Mouse (Mus musculus) T-helper 17 cell (primary cell): ENCODE measurements around the gene Tldc2.

Experiments used
- in situ Hi-C, 2 experiments: fragments of 300-600 bp; cut with MboI, MseI; formaldehyde crosslinking; loops; 1 replicate in 1 of 2; 2 replicates in 1 of 2; pipeline ENCODE4 v1.15.1; 2025; ENCODE audit warnings: high pct_unique_total_duplicates in 2 of 2

The Tldc2 gene

GRCm38 (mm10) chr2:157077641-157078058 is 9.2 kb upstream of the Tldc2 start:
- in situ Hi-C loops = loop anchor here in 1 of 2 experiments (10.0 kb wide), 1 partner anchor 1033 kb away; no protein-coding TSS in a partner anchor

GRCm38 (mm10) chr2:157078059-157078792 is 8.6 kb upstream of the Tldc2 start:
- in situ Hi-C loops = loop anchor here in 1 of 2 experiments (10.0 kb wide), 1 partner anchor 1033 kb away; no protein-coding TSS in a partner anchor

- in situ Hi-C loops = loop anchor here in 1 of 2 experiments (10.0 kb wide), 1 partner anchor 1034 kb away; no protein-coding TSS in a partner anchor
Observed at GRCm38 (mm10) chr2:157078793-157079700, 7.8 kb upstream of the Tldc2 start, which contains the start of gene Soga1. Gene Soga1 (minus strand): TSS chr2:157079254.

- in situ Hi-C loops = loop anchor here in 1 of 2 experiments (10.0 kb wide), 1 partner anchor 1035 kb away; no protein-coding TSS in a partner anchor
Observed at GRCm38 (mm10) chr2:157079701-157080180, 7.1 kb upstream of the Tldc2 start.

GRCm38 (mm10) chr2:157081331-157081730 is 5.5 kb upstream of the Tldc2 start:
- in situ Hi-C loops = no loop called here

DNA sequence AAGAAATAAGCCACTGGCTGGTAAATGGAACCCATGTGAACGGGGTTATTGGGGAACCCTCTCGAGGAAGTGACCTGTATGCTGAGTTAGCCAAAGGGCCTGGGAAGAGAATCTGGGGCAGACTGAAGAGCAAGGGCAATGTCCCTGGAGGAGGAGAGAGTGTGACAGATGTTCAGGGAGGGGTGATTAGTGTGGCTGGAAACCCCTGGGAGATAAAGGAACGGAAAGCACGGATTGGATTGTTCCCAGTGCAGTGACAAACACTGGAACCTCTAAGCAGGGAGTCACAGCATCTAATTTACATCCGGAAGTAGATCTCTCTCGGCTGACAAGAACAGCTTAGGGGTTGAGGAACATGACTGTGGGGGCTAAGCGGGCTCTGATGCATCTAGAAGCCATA is 4.9 kb upstream of the Tldc2 start:
- in situ Hi-C loops = no loop called here

GRCm38 (mm10) chr2:157084831-157085585 is 1.8 kb upstream of the Tldc2 start:
- in situ Hi-C loops = loop anchor here in 1 of 2 experiments (5.0 kb wide), 1 partner anchor 812 kb away; no protein-coding TSS in a partner anchor

GRCm38 (mm10) chr2:157087536-157088317 is 872 bp downstream of the Tldc2 start:
- in situ Hi-C loops = loop anchor here in 1 of 2 experiments (5.0 kb wide), 1 partner anchor 810 kb away; no protein-coding TSS in a partner anchor

- in situ Hi-C loops = no loop called here
Observed at GRCm38 (mm10) chr2:157092024-157092423, 5.2 kb downstream of the Tldc2 start.

DNA sequence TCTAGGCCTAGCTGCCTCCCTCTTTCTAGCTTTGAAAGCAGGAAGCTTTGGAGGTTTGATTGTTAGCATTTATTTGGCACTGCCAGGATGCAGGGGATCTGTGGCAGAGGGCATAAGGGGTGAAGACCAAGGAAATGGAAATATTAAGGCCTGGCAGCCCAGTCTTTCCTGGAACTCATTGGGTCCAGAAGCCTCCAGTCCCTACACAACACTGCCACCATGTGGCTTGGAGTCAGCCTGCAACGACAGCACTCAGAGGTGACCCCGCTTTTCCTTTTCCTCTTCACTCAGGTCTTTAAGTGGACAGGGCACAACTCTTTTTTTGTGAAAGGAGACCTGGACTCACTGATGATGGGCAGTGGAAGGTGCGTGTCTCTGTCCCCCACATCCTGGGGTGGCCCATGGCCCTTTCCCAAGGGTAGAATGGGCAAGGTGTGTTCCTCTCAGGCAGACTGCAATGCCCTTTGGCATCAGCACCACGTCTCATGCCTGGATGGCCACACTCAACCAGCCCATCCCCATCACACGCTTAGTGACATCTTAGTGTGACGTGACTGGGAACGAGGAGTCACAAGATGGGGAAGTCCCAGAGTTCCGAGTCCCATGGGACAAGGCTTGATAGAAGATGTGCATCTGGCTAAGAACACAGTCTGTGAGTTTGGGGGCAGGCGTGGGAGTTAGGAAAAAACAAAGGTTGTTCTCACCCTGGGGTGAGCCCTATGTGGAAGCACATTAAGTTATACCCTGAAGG is 8.3 kb downstream of the Tldc2 start:
- in situ Hi-C loops = no loop called here

- in situ Hi-C loops = no loop called here
Observed at GRCm38 (mm10) chr2:157099532-157100318, 12.9 kb downstream of the Tldc2 start.

GRCm38 (mm10) chr2:157100319-157100605 is 13.4 kb downstream of the Tldc2 start:
- in situ Hi-C loops = no loop called here

DNA sequence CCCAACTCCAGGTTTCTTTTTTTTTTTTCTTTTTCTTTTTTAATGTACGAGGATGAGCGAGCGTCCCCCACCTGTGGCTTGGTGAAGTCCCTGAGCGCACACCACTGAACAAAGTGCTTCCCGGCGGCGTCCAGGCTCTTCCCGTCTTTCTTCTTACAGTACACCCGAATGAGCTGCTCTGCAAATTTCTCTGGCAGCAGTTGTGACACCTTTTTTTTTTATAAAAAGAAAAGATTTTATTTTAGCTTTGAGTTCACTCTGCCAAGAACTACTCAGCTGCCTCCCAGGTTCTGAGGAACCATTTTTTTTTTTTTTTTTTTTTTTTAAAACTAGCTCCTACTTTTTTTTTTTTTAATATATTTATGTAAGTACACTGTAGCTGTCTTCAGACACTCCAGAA is 14.8 kb downstream of the Tldc2 start:
- in situ Hi-C loops = no loop called here

DNA sequence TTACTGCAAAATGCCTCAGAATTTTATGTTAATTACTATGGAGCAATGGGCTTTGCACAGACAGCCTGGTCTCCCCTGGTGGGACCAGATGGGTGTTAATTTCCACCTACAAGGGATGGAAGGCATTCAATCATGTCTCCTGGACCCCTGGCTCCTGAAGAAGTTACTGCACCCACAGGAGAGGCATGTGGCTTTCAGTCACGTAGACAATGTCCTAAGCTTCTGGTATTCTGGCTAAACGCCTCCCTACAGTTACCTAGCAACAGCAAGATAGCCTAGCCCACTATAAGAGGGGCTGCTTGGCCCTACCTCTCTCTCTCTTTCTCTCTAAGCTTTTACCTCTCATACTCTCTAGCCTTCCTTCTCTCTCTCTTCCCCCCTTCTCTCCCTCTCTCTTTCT is 15.4 kb downstream of the Tldc2 start:
- in situ Hi-C loops = no loop called here

GRCm38 (mm10) chr2:157104454-157104853 is 17.6 kb downstream of the Tldc2 start:
- in situ Hi-C loops = no loop called here

- in situ Hi-C loops = no loop called here
Observed at GRCm38 (mm10) chr2:157108236-157108635, 21.4 kb downstream of the Tldc2 start.

DNA sequence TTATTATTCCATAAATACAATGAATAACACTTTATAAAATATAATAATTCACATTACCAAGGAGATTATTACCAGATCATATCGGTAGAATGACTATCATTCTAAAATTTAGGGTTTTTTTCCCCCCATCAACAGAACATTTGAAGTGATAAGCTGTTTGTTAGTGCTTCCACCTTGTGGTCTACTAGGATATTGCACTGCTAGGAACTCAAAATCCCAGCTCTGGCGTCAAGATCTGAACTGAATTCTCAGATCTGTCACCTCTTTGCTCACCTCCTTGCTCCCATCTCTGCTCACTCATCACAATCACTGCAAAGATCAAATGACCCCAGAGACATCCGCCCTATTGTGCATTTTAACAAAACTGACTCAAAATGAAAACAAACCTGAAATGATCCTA is 30.1 kb downstream of the Tldc2 start:
- in situ Hi-C loops = no loop called here

GRCm38 (mm10) chr2:157118556-157118955 is 31.7 kb downstream of the Tldc2 start:
- in situ Hi-C loops = no loop called here

GRCm38 (mm10) chr2:157119075-157119474 is 32.2 kb downstream of the Tldc2 start:
- in situ Hi-C loops = no loop called here
